Mouse (Mus musculus): Measurements from ENCODE around the gene Ang. TPM values are rescaled to one million over a fixed set of nuclear protein-coding genes. Genes with fewer than 3 reads are reported as not detected.

Gene Ang
- total and polyA plus RNA-seq, 2 experiments from 2014 or later, result 1.9 to 3.9 TPM

DNA sequence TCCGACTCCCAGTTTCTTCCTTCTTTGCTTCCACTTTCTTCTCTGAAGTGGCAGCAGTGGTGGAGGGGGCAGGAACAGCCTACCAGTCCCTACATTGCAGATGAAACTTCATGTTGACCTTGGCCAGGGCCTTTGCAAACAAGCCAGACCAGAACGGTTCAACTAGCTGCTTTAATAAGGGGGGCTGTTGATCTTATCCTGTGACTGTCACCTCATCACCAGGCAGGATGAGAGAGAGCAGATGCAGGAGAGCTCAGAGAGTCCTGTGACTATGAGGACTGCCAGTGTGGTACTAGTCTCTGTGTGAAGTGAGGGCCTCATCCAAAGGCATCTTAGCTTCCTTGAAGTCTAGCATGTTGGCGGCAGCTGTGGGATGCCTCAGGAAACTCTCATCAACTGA is 57.1 kb downstream of the Ang start:
- ATAC-seq (no peak), DNase-seq (ENCODE audit: low spot score) (no peak)
- TF ChIP-seq CTCF (IDR thresholded peaks at IDR 0.05; ENCODE audit: low read depth), result no peak
- Histone ChIP-seq H3K27ac (no peak overlapping the region), H3K4me3 (ENCODE audit: low read length) (no peak overlapping the region), H3K27me3 (ENCODE audit: insufficient read depth, low read length) (no peaks in the 10 kb centered on the region), H3K4me1 (ENCODE audit: insufficient read depth, low read length) (no peaks in the 10 kb centered on the region), H3K9me3 (ENCODE audit: low read length) (no peaks in the 10 kb centered on the region), H3K9ac (replicated peaks; ENCODE audit: low read length) (no peak overlapping the region), H3K36me3 (ENCODE audit: insufficient read depth, low read length) (no peaks in the 10 kb centered on the region), H3K4me2 (ENCODE audit: low read depth, low read length) (no peak overlapping the region)
- WGBS, result 70% methylated on average over 3 of the region's 3 CpGs

DNA sequence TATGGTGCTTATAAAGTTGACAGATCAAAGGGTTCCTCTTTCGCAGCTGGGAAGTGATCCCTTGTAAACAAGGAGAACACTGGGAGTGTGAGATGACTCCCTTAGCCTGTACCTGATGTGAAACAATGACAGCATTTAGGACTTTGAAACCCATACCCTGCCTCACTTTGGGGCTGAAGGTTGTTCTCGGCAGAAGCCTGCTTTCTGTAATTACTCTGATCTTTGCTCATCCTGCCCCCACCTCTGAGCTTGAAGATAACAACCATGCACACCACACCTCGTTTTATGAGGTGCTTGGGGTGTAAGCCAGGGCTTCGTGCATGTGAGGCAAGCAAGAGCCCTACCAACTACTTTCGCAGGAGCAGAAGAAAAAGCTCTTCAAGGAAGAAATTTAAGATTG is 58.2 kb downstream of the Ang start:
- H3K4me1 ChIP-seq (ENCODE audit: insufficient read depth, low read length), result no peaks in the 10 kb centered on the region
- H3K27ac ChIP-seq, result no peak overlapping the region
- no peak for DNase-seq (ENCODE audit: low spot score)
- H3K9ac ChIP-seq (replicated peaks; ENCODE audit: low read length), result no peak overlapping the region
- H3K36me3 ChIP-seq (ENCODE audit: insufficient read depth, low read length), result no peaks in the 10 kb centered on the region
- TF ChIP-seq CTCF (IDR thresholded peaks at IDR 0.05; ENCODE audit: low read depth), result no peak
- no peaks in the 10 kb centered on the region for H3K27me3 ChIP-seq (ENCODE audit: insufficient read depth, low read length)
- H3K4me3 ChIP-seq (ENCODE audit: low read length), result no peak overlapping the region
- H3K4me2 ChIP-seq (ENCODE audit: low read depth, low read length), result no peak overlapping the region
- WGBS, result 69% methylated on average over 5 of the region's 5 CpGs
- H3K9me3 ChIP-seq (ENCODE audit: low read length), result no peaks in the 10 kb centered on the region
- ATAC-seq, result no peak

- H3K9ac ChIP-seq (replicated peaks; ENCODE audit: low read length), result no peak overlapping the region
- no peaks in the 10 kb centered on the region for H3K27me3 ChIP-seq (ENCODE audit: insufficient read depth, low read length)
- H3K4me1 ChIP-seq (ENCODE audit: insufficient read depth, low read length), result no peaks in the 10 kb centered on the region
These were observed 59.4 kb downstream of the Ang start for GRCm38 (mm10) chr14:51150206-51150831.

More at GRCm38 (mm10) chr14:51150206-51150831, 59.4 kb downstream of the Ang start:
- H3K9me3 ChIP-seq (ENCODE audit: low read length), result no peaks in the 10 kb centered on the region
- no peak overlapping the region for H3K27ac ChIP-seq
- no peaks in the 10 kb centered on the region for H3K36me3 ChIP-seq (ENCODE audit: insufficient read depth, low read length)
- no peak overlapping the region for H3K4me3 ChIP-seq (ENCODE audit: low read length)
- DNase-seq (ENCODE audit: low spot score) (no peak), ATAC-seq (no peak)
- 86% methylated on average over 3 of the region's 3 CpGs for WGBS
- H3K4me2 ChIP-seq (ENCODE audit: low read depth, low read length), result no peak overlapping the region
- TF ChIP-seq CTCF (IDR thresholded peaks at IDR 0.05; ENCODE audit: low read depth), result no peak

Other genes with a start within 250 kb of the Ang start
- gene Tep1, start 220.6 kb upstream of the Ang start, total RNA-seq (2014; rRNA removed), result 4.3 and 5.6 TPM in 2 replicates
- gene Tep1, start 220.6 kb upstream of the Ang start, polyA plus RNA-seq (2015; fragmentation: Nextera tagmentation; extraction: Ambion mirVana), result 3.4 and 3.5 TPM in 2 replicates
- 2.4 and 3.7 TPM in 2 replicates for gene Klhl33, start 193.6 kb upstream of the Ang start, total RNA-seq (2014; rRNA removed)
- gene Klhl33, start 193.6 kb upstream of the Ang start, polyA plus RNA-seq (2015; fragmentation: Nextera tagmentation; extraction: Ambion mirVana), result 2.9 and 4.0 TPM in 2 replicates
- 71.4 and 80.9 TPM in 2 replicates for gene Osgep, start 166.3 kb upstream of the Ang start, total RNA-seq (2014; rRNA removed)
- 72.4 and 82.7 TPM in 2 replicates for gene Osgep, start 166.3 kb upstream of the Ang start, polyA plus RNA-seq (2015; fragmentation: Nextera tagmentation; extraction: Ambion mirVana)
- 68.6 and 70.2 TPM in 2 replicates for gene Apex1, start 166.2 kb upstream of the Ang start, total RNA-seq (2014; rRNA removed)
- gene Apex1, start 166.2 kb upstream of the Ang start, polyA plus RNA-seq (2015; fragmentation: Nextera tagmentation; extraction: Ambion mirVana), result 145 and 156 TPM in 2 replicates
- 53.3 and 69.1 TPM in 2 replicates for gene Pip4p1, start 160.3 kb upstream of the Ang start, total RNA-seq (2014; rRNA removed)
- 102 and 103 TPM in 2 replicates for gene Pip4p1, start 160.3 kb upstream of the Ang start, polyA plus RNA-seq (2015; fragmentation: Nextera tagmentation; extraction: Ambion mirVana)
- 16.7 and 19.1 TPM in 2 replicates for gene Pnp, start 160.1 kb upstream of the Ang start, total RNA-seq (2014; rRNA removed)
- gene Pnp, start 160.1 kb upstream of the Ang start, polyA plus RNA-seq (2015; fragmentation: Nextera tagmentation; extraction: Ambion mirVana), result 17.5 and 18.2 TPM in 2 replicates
- gene Gm49342, start 146.6 kb upstream of the Ang start, total RNA-seq (2014; rRNA removed), result 0.47 and 16.3 TPM in 2 replicates
- not detected in 2 replicates for gene Gm49342, start 146.6 kb upstream of the Ang start, polyA plus RNA-seq (2015; fragmentation: Nextera tagmentation; extraction: Ambion mirVana)
- 1.2 TPM in 1 of 2 replicates, not detected in the other for gene Pnp2, start 135.2 kb upstream of the Ang start, total RNA-seq (2014; rRNA removed)
- gene Pnp2, start 135.2 kb upstream of the Ang start, polyA plus RNA-seq (2015; fragmentation: Nextera tagmentation; extraction: Ambion mirVana), result 1.2 and 1.3 TPM in 2 replicates
- gene Rnase10, start 83.4 kb upstream of the Ang start, total RNA-seq (2014; rRNA removed), result 0.21 TPM in 1 of 2 replicates, not detected in the other
- gene Rnase10, start 83.4 kb upstream of the Ang start, polyA plus RNA-seq (2015; fragmentation: Nextera tagmentation; extraction: Ambion mirVana), result not detected in 2 replicates
- gene Rnase9, start 49.3 kb upstream of the Ang start, total RNA-seq (2014; rRNA removed), result not detected in 2 replicates
- not detected in 2 replicates for gene Rnase9, start 49.3 kb upstream of the Ang start, polyA plus RNA-seq (2015; fragmentation: Nextera tagmentation; extraction: Ambion mirVana)
- not detected in 2 replicates for gene Rnase11, start 41.0 kb upstream of the Ang start, total RNA-seq (2014; rRNA removed)
- gene Rnase11, start 41.0 kb upstream of the Ang start, polyA plus RNA-seq (2015; fragmentation: Nextera tagmentation; extraction: Ambion mirVana), result not detected in 2 replicates
- gene Rnase12, start 33.5 kb upstream of the Ang start, total RNA-seq (2014; rRNA removed), result not detected in 2 replicates
- 0.29 TPM in 1 of 2 replicates, not detected in the other for gene Rnase12, start 33.5 kb upstream of the Ang start, polyA plus RNA-seq (2015; fragmentation: Nextera tagmentation; extraction: Ambion mirVana)
- gene Olfr750, start 16.7 kb upstream of the Ang start, total RNA-seq (2014; rRNA removed), result not detected in 2 replicates
- 0.05 and 0.14 TPM in 2 replicates for gene Olfr750, start 16.7 kb upstream of the Ang start, polyA plus RNA-seq (2015; fragmentation: Nextera tagmentation; extraction: Ambion mirVana)
- 22.9 and 34.1 TPM in 2 replicates for gene Rnase4, start 73 bp upstream of the Ang start, total RNA-seq (2014; rRNA removed)
- 17.6 and 19.0 TPM in 2 replicates for gene Rnase4, start 73 bp upstream of the Ang start, polyA plus RNA-seq (2015; fragmentation: Nextera tagmentation; extraction: Ambion mirVana)
- not detected in 2 replicates for gene Eddm3b, start 23.3 kb downstream of the Ang start, total RNA-seq (2014; rRNA removed)
- not detected in 2 replicates for gene Eddm3b, start 23.3 kb downstream of the Ang start, polyA plus RNA-seq (2015; fragmentation: Nextera tagmentation; extraction: Ambion mirVana)
- gene Rnase6, start 32.8 kb downstream of the Ang start, total RNA-seq (2014; rRNA removed), result 0.52 and 1.3 TPM in 2 replicates
- 1.0 TPM in 2 replicates for gene Rnase6, start 32.8 kb downstream of the Ang start, polyA plus RNA-seq (2015; fragmentation: Nextera tagmentation; extraction: Ambion mirVana)
- gene Rnase1, start 55.6 kb downstream of the Ang start, total RNA-seq (2014; rRNA removed), result 0.16 and 0.18 TPM in 2 replicates
- gene Rnase1, start 55.6 kb downstream of the Ang start, polyA plus RNA-seq (2015; fragmentation: Nextera tagmentation; extraction: Ambion mirVana), result 1.6 and 2.4 TPM in 2 replicates
- gene Rnase2b, start 71.1 kb downstream of the Ang start, total RNA-seq (2014; rRNA removed), result not detected in 2 replicates
- gene Rnase2b, start 71.1 kb downstream of the Ang start, polyA plus RNA-seq (2015; fragmentation: Nextera tagmentation; extraction: Ambion mirVana), result not detected in 2 replicates
- not detected in 2 replicates for gene Ang2, start 108.0 kb downstream of the Ang start, total RNA-seq (2014; rRNA removed)
- gene Ang2, start 108.0 kb downstream of the Ang start, polyA plus RNA-seq (2015; fragmentation: Nextera tagmentation; extraction: Ambion mirVana), result not detected in 2 replicates
- not detected in 2 replicates for gene Ear14, start 112.2 kb downstream of the Ang start, total RNA-seq (2014; rRNA removed)
- not detected in 2 replicates for gene Ear14, start 112.2 kb downstream of the Ang start, polyA plus RNA-seq (2015; fragmentation: Nextera tagmentation; extraction: Ambion mirVana)
- gene Rnase2a, start 165.0 kb downstream of the Ang start, total RNA-seq (2014; rRNA removed), result not detected in 2 replicates
- not detected in 2 replicates for gene Rnase2a, start 165.0 kb downstream of the Ang start, polyA plus RNA-seq (2015; fragmentation: Nextera tagmentation; extraction: Ambion mirVana)